Mouse (Mus musculus) liver, adult 2 months (tissue): Measurements from ENCODE around the gene Auts2.

Experiments used
- CTCF ChIP-seq: fragments of 200-500 bp; IDR thresholded peaks from 2 replicates; pipeline ENCODE4 v1.5.1; 2011; ENCODE audit warnings: low read depth, low read length, control low read depth
- POLR2A ChIP-seq: fragments of 200-500 bp; IDR thresholded peaks from 2 replicates; pipeline ENCODE4 v1.6.1; 2011; ENCODE audit warnings: low read length, control low read depth; ENCODE audit not compliant: insufficient read depth; ENCODE audit errors: extremely low read depth

DNA sequence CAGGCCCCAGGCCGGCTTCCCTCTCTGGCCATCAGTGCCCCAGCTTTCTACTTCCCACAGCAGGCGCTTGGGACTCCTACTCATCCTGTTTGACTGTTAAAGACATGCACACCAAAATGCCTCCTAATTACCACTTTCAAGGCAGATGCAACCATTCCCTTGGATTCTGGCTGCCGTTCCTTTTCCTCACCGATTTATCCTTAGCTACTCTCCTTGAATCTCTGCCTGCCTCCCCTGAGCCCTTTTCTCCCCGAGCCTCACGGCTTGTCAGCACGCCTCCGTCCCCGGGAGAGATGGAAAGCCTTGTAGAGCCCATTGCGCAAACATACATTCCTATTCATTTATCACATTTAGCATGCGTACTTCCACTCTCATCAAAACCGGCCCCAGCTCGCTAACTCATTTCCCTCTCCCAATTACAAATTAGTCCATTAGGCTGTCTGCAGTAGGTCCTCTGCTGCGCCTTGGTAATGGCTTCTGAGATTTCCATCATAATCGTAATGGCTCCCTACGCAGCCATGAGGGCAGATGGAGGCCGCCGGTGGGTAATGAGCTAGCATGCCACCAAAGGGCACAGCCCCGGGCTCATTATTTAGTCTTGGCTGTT, 825.7 kb downstream of the Auts2 start:
- no peak for TF ChIP-seq CTCF
- TF ChIP-seq POLR2A: no peak
